Mouse (Mus musculus) midbrain, embryonic 12.5 days (tissue): ENCODE results near the gene Gmcl1. TPM values are rescaled to one million over a fixed set of nuclear protein-coding genes. Genes with fewer than 3 reads are reported as not detected.

ENCODE experiments used
- ATAC-seq: fragments of 200-750 bp; cut with Nextera tagmentation; 2 replicates; pipeline ENCODE4 v1.8.0; 2017; ENCODE audit warnings: low read depth, moderate TSS enrichment, moderate library complexity; ENCODE audit not compliant: low FRiP score
- H3K27ac ChIP-seq: fragments of 300-500 bp; sonication (generic); replicated peaks from 2 replicates; pipeline ENCODE4 v1.5.1; 2016; ENCODE audit warnings: mild to moderate bottlenecking
- H3K27me3 ChIP-seq: fragments of 300-500 bp; sonication (generic); 2 replicates; pipeline ENCODE4 v1.6.1; 2016; ENCODE audit warnings: mild to moderate bottlenecking
- H3K36me3 ChIP-seq: fragments of 300-500 bp; sonication (generic); 2 replicates; pipeline ENCODE4 v1.6.1; 2016
- H3K4me1 ChIP-seq: fragments of 300-500 bp; sonication (generic); 2 replicates; pipeline ENCODE4 v1.6.1; 2016
- H3K4me2 ChIP-seq: fragments of 300-500 bp; sonication (generic); replicated peaks from 2 replicates; pipeline ENCODE4 v1.6.1; 2016; ENCODE audit warnings: mild to moderate bottlenecking, moderate library complexity
- H3K4me3 ChIP-seq: fragments of 300-500 bp; sonication (generic); 2 replicates; pipeline ENCODE4 v1.5.1; 2016; ENCODE audit warnings: mild to moderate bottlenecking
- H3K9ac ChIP-seq: fragments of 300-500 bp; sonication (generic); replicated peaks from 2 replicates; pipeline ENCODE4 v1.6.1; 2016; ENCODE audit warnings: mild to moderate bottlenecking, moderate library complexity
- H3K9me3 ChIP-seq: fragments of 300-500 bp; sonication (generic); 2 replicates; pipeline ENCODE4 v1.6.1; 2016; ENCODE audit warnings: mild to moderate bottlenecking
- WGBS: fragments of 180-500 bp; shearing (Covaris S2); methylation state at CpG from one replicate; pipeline ENCODE4 v1.1.7; 2016; 5-methylcytosine and 5-hydroxymethylcytosine counted together
- polyA plus RNA-seq: library from polyadenylated mRNA; unstranded; fragments of >200 nt; fragmentation: Nextera tagmentation; extraction: Ambion mirVana; gene quantifications from 2 replicates; pipeline ENCODE4 v1.2.1, GENCODE M21; 2016

Gmcl1 gene
- polyA plus RNA-seq, 1 experiment from 2014 or later, result 50.8 TPM

DNA sequence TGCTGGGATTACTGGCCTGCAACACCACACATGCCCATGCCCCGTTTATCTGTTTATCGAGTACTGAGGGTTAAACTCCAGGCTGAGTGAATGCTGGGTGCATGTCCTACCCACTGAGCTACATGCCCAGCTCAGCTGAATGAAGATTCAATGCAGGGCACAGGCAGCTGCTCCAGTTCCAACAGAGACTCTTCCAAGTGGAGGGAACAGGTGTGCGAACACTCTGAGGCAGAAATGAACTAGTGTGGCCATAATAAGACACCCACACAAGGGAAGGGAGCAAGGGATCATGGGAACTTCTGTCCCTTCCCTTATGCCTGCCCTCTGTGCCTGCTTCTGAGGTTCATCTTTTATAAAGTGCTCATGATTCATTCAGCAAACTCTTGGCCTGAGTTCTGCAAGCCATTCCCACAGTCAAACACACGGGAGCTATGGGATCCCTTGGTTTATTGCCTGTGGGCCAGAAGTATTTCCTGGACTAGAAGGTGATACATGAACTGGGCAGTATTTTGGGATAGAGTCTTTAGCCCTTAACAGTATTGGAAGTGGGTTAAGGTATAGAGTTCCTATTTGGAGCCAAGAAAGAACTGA, 35.1 kb upstream of the Gmcl1 start:
- H3K9ac ChIP-seq, result no peak overlapping the region
- no peaks in the 10 kb centered on the region for H3K27me3 ChIP-seq
- no peaks in the 10 kb centered on the region for H3K9me3 ChIP-seq
- H3K4me2 ChIP-seq, result no peak overlapping the region
- no peaks in the 10 kb centered on the region for H3K4me1 ChIP-seq
- 87% methylated on average over 4 of the region's 4 CpGs for WGBS
- H3K36me3 ChIP-seq, result no peaks in the 10 kb centered on the region
- no peak overlapping the region for H3K4me3 ChIP-seq
- H3K27ac ChIP-seq, result no peak overlapping the region
- ATAC-seq, result no peak

DNA sequence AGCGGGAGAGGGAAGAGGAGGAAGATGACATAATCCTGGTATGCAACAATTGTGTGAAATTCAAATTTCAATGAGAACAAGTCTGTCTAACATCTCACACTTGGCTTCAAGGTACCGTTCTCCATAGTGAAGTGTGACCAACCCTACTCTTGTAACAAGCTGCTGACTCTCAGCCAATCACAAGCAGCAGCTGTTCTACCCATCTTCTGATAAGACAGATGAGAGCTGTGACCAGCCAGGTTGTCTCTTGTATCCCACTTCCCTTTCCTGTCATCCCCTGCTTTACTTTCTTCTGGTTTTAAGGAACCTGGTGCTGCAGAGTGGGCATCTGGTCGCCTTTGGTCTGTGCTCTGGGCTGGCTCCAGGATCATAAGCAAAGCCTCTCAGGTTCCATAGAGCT, 34.3 kb upstream of the Gmcl1 start:
- Histone ChIP-seq H3K4me1 (no peaks in the 10 kb centered on the region), H3K4me2 (no peak overlapping the region), H3K9ac (no peak overlapping the region), H3K4me3 (no peak overlapping the region), H3K27ac (no peak overlapping the region), H3K36me3 (no peaks in the 10 kb centered on the region), H3K9me3 (no peaks in the 10 kb centered on the region), H3K27me3 (no peaks in the 10 kb centered on the region)
- no peak for ATAC-seq
- 83% methylated on average over 3 of the region's 3 CpGs for WGBS

DNA sequence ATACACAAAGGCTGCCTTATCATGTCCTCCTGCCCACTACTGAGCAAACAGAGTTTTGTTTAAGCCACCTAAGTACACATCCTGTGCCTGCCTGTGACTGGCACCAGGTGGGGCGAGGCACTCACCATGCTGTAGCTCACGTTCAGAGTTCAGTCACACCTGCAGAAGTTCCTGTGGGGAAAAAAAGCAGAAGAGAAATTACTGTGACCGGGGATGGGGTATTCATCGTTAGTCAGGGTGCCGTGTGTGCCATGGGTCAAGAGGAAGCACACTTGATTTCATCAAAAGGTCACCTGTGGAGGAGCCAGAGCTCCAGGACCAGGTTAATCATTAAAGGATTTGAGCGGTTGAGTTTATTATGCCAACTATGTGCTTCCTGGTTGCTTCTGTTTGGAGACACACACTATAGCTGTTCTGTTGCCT, 32.5 kb upstream of the Gmcl1 start:
- H3K4me3 ChIP-seq, result no peak overlapping the region
- no peak overlapping the region for H3K9ac ChIP-seq
- H3K4me1 ChIP-seq, result no peaks in the 10 kb centered on the region
- no peak for ATAC-seq
- no peaks in the 10 kb centered on the region for H3K36me3 ChIP-seq
- H3K9me3 ChIP-seq, result no peaks in the 10 kb centered on the region
- WGBS, result 84% methylated on average over 6 of the region's 6 CpGs
- no peak overlapping the region for H3K4me2 ChIP-seq
- no peaks in the 10 kb centered on the region for H3K27me3 ChIP-seq
- no peak overlapping the region for H3K27ac ChIP-seq

DNA sequence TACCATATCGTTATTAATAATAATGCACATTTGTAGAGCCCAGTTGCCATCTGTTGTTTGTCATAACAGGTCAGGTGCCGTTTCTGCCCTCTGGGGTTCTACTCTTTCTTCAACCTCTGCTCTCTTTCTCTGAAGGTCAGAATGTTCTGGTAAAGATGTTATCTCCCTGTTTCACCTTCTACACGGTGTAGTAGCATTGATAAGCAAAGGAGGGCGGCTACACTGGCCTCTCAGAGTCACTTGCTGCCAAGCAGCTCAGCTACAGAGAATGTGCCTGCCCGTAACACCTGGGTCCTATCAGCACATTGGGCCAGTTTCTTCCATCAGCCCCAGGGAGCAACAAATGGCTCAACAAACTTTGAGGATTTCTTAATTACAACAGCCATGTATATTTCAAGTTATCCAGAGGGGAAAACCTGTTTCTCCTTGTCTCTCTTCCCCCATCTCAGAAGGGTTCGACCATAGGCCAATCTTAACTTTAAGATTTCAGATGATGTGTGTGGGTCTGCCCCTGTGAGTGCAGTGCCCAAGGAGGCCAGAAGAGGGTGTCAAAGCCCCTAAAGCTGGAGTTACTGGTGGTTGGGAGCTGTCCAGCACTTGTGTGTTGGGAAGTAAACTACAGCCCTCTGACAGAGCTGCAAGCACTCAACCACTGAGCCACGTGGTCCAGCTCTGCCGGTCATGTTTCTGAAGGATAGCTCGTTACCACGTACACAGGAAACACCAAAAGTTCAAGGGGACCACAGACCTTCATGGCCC, 21.1 kb upstream of the Gmcl1 start:
- no peak for ATAC-seq
- Histone ChIP-seq H3K9me3 (no peaks in the 10 kb centered on the region), H3K27me3 (no peaks in the 10 kb centered on the region), H3K36me3 (no peaks in the 10 kb centered on the region), H3K4me2 (no peak overlapping the region), H3K4me1 (no peaks in the 10 kb centered on the region), H3K4me3 (no peak overlapping the region), H3K27ac (no peak overlapping the region), H3K9ac (no peak overlapping the region)
- 91% methylated on average over 10 of the region's 10 CpGs for WGBS

DNA sequence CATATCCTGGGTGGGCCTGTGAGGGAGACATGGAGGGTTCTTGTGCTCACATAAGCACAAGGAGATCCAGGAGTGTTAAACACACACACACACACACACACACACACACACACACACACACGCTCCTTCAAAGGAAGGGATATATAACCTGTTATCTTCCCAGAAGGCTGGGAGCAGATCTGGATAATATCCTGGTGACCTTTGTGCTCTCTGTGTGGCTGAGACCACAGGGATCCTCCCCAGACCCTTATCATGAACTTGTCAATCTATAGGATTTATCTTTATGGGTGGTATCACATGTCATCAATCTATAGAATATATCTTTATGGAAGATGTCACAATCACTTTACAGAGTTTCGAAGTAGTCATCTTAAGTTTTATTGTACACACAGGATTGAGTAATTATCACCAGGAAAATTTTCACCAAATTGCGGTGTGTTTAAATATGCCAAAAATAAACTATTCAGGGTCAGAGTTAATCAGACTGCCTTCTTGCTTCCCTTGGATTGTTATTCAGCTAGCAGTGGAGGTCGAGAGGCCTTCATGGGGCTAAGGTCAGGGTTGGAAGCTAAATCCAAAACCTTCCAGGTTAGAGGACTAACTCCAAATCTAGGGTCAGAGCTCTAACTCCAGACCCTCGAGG, 19.8 kb upstream of the Gmcl1 start:
- no peaks in the 10 kb centered on the region for H3K9me3 ChIP-seq
- no peak overlapping the region for H3K4me3 ChIP-seq
- H3K36me3 ChIP-seq, result no peaks in the 10 kb centered on the region
- no peak overlapping the region for H3K27ac ChIP-seq
- H3K4me1 ChIP-seq, result no peaks in the 10 kb centered on the region
- H3K9ac ChIP-seq, result no peak overlapping the region
- no peak overlapping the region for H3K4me2 ChIP-seq
- ATAC-seq, result no peak
- WGBS, result 85% methylated on average over 5 of the region's 5 CpGs
- H3K27me3 ChIP-seq, result no peaks in the 10 kb centered on the region

DNA sequence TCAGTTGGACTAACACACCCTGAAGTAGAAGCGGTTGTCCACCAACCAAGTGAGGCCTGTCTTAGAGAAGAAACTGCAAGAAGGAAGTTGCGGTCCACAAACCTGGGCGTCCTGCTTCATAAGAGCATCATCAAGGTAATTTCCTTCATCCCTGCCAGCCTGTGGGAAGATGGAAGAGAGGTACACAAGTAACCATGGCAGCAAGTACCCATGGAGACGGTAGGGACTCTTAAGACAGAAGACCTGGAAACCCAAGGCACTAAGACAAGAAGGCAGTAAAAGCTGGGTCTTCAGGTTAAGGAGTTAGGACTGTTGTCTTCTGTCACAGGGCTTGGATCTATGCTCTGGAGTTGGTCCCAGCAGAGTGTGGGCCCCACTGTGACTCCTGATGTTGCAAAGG, 17.8 kb upstream of the Gmcl1 start:
- Histone ChIP-seq H3K9me3 (no peaks in the 10 kb centered on the region), H3K4me1 (no peaks in the 10 kb centered on the region), H3K9ac (no peak overlapping the region), H3K27ac (no peak overlapping the region), H3K4me2 (no peak overlapping the region), H3K4me3 (no peak overlapping the region), H3K27me3 (no peaks in the 10 kb centered on the region), H3K36me3 (no peaks in the 10 kb centered on the region)
- ATAC-seq, result no peak
- 93% methylated on average over 4 of the region's 4 CpGs for WGBS

DNA sequence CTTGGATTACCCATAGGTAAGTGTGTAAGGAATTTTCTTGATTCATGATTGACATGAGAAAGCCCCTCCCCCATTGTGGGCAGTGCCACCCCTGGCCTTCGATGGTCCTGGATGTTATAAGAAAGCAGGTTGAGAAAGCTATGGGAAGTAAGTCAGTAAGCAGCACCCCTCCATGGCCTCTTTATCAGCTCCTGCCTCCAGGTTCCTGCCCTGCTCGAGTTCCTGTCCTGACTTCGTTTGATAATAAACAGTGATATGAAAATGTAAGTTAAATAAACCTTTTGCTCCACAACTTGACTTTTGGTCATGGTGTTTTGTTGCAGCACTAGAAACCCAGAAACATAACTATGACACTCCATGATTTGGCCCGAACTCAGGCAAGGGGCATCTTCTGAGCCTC, 16.6 kb upstream of the Gmcl1 start:
- no peaks in the 10 kb centered on the region for H3K27me3 ChIP-seq
- no peak overlapping the region for H3K27ac ChIP-seq
- ATAC-seq, result no peak
- H3K4me1 ChIP-seq, result no peaks in the 10 kb centered on the region
- H3K4me3 ChIP-seq, result no peak overlapping the region
- WGBS, result 83% methylated on average over 4 of the region's 4 CpGs
- no peak overlapping the region for H3K4me2 ChIP-seq
- no peak overlapping the region for H3K9ac ChIP-seq
- H3K9me3 ChIP-seq, result no peaks in the 10 kb centered on the region
- no peaks in the 10 kb centered on the region for H3K36me3 ChIP-seq

DNA sequence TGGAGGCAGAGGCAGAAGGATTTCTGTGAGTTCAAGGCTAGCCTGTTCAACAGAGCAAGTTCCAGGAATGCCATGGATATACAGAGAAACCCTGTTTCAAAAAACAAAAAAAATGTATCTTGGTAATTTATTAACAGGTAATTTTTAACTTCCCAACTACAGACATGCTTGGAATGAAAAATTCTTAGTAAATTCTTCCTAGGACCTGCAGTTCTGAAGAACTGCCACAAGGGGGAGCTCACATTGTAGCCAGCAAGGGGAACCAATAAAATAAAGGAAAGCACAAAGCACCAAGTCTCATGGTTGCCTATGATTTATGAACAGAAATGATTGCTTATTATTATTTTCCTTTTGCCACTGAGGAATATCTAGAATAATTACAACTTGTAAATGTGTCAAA, 14.0 kb upstream of the Gmcl1 start:
- no peak for ATAC-seq
- no peak overlapping the region for H3K9ac ChIP-seq

DNA sequence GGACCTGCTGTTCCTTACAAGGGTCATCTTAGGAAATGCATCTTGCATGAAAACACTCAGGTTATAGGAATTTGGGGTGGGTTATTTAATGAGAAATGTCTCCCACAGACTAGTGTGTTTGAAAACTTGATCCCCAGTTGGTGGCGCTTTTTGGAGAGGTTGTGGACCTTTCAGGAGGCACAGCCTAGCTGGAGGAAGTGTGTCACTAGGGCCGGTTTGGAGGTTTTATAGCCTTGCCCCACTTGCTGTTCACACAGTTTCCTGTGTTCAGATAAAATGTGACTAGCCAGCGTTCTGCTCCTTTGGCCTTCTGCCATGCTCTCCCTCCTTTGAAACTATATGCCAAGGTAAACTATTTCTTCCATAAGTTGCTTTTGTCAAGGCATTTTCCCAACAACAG, 7.5 kb upstream of the Gmcl1 start:
- Histone ChIP-seq H3K9me3 (no peaks in the 10 kb centered on the region), H3K27me3 (no peaks in the 10 kb centered on the region), H3K4me3 (no peak overlapping the region), H3K9ac (no peak overlapping the region), H3K4me2 (no peak overlapping the region), H3K36me3 (no peaks in the 10 kb centered on the region), H3K27ac (no peak overlapping the region), H3K4me1 (no peaks in the 10 kb centered on the region)
- no peak for ATAC-seq
- 45% methylated on average over 3 of the region's 3 CpGs for WGBS

More for the DNA sequence above, 14.0 kb upstream of the Gmcl1 start:
- Histone ChIP-seq H3K4me2 (no peak overlapping the region), H3K4me1 (no peaks in the 10 kb centered on the region), H3K27ac (no peak overlapping the region), H3K9me3 (no peaks in the 10 kb centered on the region), H3K4me3 (no peak overlapping the region), H3K36me3 (no peaks in the 10 kb centered on the region), H3K27me3 (no peaks in the 10 kb centered on the region)

DNA sequence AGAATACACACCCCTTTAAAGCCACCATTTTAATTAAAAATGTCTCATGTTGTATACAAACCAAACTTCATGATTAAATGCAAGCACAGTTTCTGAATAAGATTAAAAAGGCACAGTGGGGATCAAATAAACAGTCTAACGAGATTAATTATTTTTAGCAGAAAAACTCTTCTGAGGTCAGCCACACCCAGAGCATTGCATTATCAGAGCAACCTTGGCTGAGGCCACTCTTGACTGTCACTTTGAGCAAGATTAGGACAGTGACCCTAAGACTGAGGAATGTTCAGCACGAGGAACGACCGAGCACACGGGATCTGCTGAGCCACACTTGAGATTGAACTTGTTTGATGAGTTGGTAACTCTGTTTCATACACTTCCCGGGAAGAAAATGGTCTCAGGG, 3.6 kb upstream of the Gmcl1 start:
- Histone ChIP-seq H3K27ac (no peak overlapping the region), H3K27me3 (no peaks in the 10 kb centered on the region), H3K4me3 (no peak overlapping the region), H3K9me3 (no peaks in the 10 kb centered on the region), H3K36me3 (no peaks in the 10 kb centered on the region), H3K4me2 (no peak overlapping the region), H3K9ac (no peak overlapping the region), H3K4me1 (peaks cover 11% of the 10 kb centered on the region; the same call in 1 of the 2 replicates)
- ATAC-seq, result no peak
- WGBS, result 84% methylated on average over 6 of the region's 6 CpGs

DNA sequence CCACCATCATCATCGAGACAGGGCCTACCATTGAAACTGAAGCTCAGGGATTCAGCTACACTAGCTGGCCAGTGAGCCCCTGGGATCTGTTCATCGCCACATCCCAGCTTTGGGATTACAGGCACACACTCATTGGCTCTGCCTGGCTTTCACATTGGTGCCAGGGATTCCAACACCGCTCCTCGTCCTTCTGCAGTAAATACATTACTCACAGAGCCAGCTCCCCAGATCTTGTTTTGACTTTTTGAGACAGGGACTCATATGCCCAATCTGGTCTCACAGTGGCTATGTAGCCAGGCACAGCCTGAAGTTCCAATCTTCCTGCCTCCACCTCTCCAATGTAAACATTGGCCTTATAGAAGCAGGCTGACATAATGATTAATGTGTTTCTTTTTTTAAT, 3.1 kb upstream of the Gmcl1 start:
- no peak overlapping the region for H3K4me2 ChIP-seq
- H3K9ac ChIP-seq, result no peak overlapping the region
- H3K27ac ChIP-seq, result no peak overlapping the region
- peaks cover 14% of the 10 kb centered on the region; the same call in 1 of the 2 replicates for H3K4me1 ChIP-seq
- H3K36me3 ChIP-seq, result no peaks in the 10 kb centered on the region
- WGBS, result 88% methylated on average over 4 of the region's 4 CpGs
- H3K9me3 ChIP-seq, result no peaks in the 10 kb centered on the region
- no peaks in the 10 kb centered on the region for H3K27me3 ChIP-seq
- H3K4me3 ChIP-seq, result no peak overlapping the region
- ATAC-seq, result no peak

DNA sequence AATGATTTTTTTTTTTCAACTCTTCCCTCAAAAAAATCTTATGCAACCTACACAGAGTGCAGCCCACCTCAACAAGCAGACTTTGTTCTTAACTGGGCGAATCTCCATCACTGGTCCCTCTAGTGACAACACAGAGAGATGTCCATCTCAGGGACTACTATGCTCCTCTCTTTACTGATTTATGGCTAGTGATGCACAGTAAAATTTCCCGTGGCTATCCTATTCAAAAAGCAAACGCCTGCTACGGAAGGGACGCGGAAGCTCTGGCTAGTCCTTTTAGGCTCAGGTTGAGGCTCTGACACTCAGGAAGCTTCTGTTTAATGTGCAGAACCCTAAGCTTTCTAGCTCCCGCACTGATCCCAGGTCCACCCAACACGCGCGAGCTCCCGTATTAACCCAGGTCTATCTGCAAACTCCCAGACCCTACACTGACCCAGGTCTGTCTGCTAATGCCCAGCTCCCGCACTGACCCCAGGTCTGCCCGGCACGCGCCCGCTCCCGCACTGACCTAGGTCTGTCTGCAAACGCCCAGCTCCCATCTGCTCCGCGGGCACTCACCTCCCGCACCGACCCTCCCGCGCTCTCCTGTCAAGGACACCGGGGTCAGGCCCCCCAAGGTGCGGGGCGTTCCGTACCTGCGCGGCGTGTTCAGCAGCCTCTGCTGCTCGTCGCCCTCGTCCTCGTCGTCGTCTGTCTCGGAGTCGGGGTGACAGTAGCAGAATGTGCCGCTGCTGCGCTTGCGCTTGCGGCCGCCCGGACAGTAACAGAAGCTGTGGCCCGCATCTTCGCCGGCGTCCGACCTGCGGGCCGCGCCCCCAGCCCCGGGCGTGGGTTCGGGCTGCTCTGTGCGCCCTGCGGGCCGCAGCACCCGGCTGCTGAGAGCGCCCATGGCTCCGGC, 658 bp downstream of the Gmcl1 start:
- H3K27me3 ChIP-seq, result no peaks in the 10 kb centered on the region
- H3K4me3 ChIP-seq, result peak overlapping the region; percentile 91
- peak overlapping the region; percentile 93 for H3K9ac ChIP-seq
- H3K9me3 ChIP-seq, result no peaks in the 10 kb centered on the region
- H3K4me2 ChIP-seq, result peak overlapping the region; percentile 87
- WGBS, result under 1% methylated on average over 62 of the region's 62 CpGs
- peaks cover 2% of the 10 kb centered on the region for H3K36me3 ChIP-seq
- peak; percentile 70 for ATAC-seq
- peak overlapping the region; percentile 93 for H3K27ac ChIP-seq
- H3K4me1 ChIP-seq, result peaks cover 21% of the 10 kb centered on the region
